Mouse (Mus musculus) gastrocnemius, postnatal 4 days (tissue): ENCODE measurements around the gene Capza2. TPM values are rescaled to one million over a fixed set of nuclear protein-coding genes. Genes with fewer than 3 reads are reported as not detected.

ENCODE experiments used
- DNase-seq, 2 experiments: peaks; one replicate each; pipeline ENCODE4 v3.0.0; 2021 to 2022; ENCODE audit warnings: low spot score in 2 of 2, mixed read lengths in 2 of 2
- total RNA-seq, 2 experiments: library from RNA; stranded (reverse); gene quantifications; 2 replicates each; pipeline ENCODE4 v1.2.3; 2021

The Capza2 gene
- total RNA-seq, 2 experiments from 2014 or later: 183 to 208 TPM

DNA sequence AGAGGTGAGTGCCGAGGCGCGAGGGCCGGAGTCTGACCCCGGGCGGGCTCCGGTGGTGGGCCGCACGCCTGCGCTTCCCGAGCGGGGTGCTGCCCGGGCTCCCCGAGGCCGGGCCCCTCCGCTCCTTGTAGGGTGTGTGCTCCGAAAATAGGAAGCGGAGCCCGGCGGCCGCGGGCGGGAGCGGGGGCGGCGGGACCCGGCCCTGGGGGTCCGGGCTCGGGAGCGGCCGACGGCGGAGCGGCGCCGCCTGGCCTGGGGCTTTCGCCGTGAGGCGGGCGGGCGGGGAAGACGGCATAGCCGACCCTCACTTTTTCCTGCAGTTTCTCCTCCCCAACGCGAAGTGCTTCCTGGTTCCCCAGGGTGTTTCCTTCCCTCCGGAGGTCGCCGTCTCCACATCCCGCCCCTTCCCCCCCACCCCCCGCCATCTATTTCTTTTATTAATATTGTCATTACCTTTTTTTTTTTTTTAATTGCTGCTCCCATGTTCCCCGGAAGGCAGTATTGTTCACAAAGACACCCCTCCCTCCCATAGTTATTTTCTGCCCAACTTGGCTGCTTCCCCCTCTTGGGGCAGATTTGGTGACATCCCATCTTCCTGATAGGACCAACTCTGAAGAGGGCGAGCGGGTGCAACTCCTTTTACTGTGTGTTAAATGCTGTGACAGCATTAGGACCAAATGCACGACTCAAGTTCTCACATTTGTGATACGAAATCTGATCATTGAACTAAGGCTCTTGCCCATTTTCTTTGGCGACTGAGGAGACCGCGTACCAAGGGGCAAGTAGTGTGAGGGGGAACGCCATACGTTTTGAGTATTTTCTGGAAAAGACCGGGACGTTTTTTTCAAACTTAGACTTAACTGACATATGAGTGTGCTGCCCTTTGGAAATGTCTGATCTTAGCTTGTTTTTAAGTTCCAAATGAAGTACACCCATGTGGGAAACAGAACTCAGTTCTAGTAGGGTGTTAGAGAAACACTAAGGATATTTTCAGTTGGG, 1.5 kb downstream of the Capza2 start:
- DNase-seq: peak in 1 of 2 experiments; percentile 21

DNA sequence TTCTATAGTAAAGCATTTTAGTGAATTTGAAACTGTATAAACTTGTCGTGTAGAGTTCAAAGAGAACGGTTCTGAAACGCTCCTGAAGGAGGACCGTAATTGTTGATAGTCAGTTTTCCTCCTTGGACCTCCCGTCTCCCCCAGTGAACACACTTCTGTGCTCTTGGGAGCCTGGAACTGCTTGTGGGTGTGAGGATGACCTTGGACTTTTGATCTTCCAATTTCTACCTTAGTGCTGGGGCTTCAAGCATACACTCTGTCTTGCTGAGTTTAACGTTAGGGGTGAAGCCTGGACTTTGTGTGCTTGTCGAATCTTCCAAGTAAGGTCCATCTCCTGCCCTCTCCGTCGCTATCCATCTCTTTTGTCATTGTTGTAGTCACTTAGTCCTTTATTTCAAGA, 4.0 kb downstream of the Capza2 start:
- DNase-seq: no peak

DNA sequence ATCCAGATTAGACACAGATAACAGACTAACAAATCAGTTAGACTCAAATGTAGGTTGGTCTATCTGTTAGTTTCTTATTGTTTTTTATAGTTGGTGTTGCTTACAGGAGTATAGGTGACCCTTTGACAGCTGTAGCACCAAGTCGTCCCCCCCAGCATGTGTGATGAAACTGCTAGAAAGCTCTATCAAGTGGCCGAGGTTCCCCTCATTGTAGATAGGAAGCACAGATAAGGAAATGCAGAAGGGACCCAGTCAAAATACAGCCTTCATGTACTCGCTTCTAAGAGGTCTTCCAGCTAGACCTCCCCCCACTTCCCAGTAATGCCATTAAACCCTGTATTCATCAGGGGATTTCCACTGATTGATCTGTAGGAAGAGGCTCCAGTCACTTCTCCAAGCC, 6.7 kb downstream of the Capza2 start:
- DNase-seq: no peak

DNA sequence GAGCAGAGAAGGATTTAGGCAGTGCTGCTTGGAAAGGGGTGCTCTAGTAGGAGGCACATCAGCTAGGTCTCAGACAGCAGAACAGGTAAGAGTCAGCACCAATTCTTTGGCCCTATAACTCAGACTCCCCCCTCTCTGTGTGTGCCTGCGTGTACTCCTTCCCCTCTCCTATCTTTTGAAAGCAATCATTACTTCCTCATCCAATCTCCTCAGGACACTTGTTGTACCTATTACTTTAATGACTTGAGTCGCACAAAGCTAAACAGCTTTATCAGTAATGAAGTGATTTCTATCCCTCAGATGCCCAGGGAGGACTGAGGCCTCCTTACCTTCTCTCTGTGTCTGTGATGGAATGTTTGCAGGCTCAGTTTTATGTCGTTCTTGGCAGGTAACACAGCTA, 10.1 kb downstream of the Capza2 start:
- no peak for DNase-seq

- DNase-seq: no peak
Measured at GRCm38 (mm10) chr6:17652132-17652531, 16.1 kb downstream of the Capza2 start.

- no peak for DNase-seq
Measured at GRCm38 (mm10) chr6:17655080-17655479, 19.0 kb downstream of the Capza2 start.

DNA sequence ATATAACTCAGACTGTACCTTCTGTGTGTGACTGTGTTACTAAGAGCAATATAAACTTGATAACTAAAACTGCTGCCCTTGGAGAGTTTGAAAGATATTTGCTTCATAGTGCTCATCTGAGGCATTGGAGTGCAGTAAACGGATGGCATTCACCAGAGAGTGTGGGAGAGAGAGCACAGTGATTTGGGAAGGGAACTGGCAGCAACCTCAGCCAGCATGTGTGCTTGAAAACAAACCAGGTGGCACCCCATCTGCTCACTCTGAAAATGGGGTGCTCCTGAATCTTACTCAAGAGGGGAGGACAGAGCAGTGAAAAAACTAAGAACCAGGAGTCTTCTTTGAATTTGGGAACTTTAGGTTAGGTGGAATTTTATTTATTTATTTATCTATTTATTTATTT, 21.3 kb downstream of the Capza2 start:
- DNase-seq: no peak

- no peak for DNase-seq
Measured at GRCm38 (mm10) chr6:17665348-17665747, 29.3 kb downstream of the Capza2 start.

- DNase-seq: no peak
Measured at GRCm38 (mm10) chr6:17666024-17666423, 30.0 kb downstream of the Capza2 start.

GRCm38 (mm10) chr6:17667813-17668212, 31.8 kb downstream of the Capza2 start:
- DNase-seq: no peak

GRCm38 (mm10) chr6:17668334-17668733, 32.3 kb downstream of the Capza2 start:
- no peak for DNase-seq

DNA sequence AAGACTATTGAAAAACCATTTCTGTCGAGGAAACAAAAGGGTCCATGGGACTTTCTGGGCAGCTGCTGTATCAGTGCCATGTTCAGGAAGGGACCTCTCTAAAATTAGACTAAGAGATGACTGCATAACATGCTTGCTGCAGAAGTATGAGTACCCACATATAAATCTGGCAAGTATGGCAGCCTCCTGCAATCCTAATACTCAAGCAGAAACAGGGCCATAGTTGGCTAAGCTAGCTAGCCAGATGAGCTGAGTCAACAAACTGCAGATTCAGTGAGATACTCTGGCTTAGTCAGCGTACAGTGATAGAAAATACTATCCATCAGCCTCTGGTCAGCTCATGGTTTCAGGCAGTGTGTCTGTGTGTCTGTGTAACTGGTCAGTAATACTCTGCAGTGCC, 33.8 kb downstream of the Capza2 start:
- DNase-seq: no peak

GRCm38 (mm10) chr6:17675019-17675756, 39.2 kb downstream of the Capza2 start:
- peak; percentile 24 to 57 for DNase-seq

- no peak for DNase-seq
Measured at GRCm38 (mm10) chr6:17677008-17677407, 41.0 kb downstream of the Capza2 start.

GRCm38 (mm10) chr6:17680266-17680925, 44.4 kb downstream of the Capza2 start:
- no peak for DNase-seq

DNA sequence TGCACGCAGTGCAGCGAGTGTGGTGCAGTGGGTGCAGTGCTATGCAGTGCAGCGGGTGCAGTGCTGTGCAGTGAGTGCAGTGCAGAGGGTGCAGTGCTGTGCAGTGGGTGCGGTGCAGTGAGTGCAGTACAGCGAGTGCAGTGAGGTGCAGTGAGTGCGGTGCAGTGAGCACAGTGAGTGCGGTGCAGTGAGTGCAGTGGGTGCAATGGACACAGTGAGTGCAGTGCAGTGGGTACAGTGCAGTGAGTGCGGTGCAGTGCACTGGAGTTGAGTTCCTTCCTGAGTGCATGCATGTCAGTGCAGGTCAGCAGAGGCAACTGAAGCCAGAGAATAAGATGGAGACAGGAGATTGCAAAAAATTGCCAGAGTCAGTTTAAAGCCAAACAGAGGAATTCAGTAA, 45.8 kb downstream of the Capza2 start:
- DNase-seq: no peak

- no peak for DNase-seq
Measured at GRCm38 (mm10) chr6:17688676-17689075, 52.6 kb downstream of the Capza2 start.

DNA sequence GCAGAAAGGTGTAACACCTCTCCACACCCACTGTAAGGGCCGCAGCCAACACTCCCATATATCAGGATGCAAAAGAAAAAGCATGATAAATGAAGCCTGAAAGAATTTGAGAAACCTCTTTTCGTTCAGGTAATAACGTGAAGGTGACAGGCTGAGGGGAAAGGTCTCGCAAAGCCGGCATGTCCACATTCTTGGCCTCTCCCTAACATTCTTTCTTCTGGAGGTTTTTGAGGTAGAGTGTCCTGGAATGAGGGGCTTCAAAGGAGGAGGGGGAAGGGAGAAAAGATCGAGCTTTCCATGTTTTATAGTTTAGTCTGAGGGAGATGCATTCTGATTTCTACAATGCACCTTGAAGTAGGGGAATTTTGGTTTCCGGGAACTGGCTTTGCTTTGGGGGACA, 56.6 kb downstream of the Capza2 start, which contains the start of gene St7:
Gene St7 (plus strand): TSS at position 287 of the 400 bp plus-strand sequence.
- DNase-seq: no peak

DNA sequence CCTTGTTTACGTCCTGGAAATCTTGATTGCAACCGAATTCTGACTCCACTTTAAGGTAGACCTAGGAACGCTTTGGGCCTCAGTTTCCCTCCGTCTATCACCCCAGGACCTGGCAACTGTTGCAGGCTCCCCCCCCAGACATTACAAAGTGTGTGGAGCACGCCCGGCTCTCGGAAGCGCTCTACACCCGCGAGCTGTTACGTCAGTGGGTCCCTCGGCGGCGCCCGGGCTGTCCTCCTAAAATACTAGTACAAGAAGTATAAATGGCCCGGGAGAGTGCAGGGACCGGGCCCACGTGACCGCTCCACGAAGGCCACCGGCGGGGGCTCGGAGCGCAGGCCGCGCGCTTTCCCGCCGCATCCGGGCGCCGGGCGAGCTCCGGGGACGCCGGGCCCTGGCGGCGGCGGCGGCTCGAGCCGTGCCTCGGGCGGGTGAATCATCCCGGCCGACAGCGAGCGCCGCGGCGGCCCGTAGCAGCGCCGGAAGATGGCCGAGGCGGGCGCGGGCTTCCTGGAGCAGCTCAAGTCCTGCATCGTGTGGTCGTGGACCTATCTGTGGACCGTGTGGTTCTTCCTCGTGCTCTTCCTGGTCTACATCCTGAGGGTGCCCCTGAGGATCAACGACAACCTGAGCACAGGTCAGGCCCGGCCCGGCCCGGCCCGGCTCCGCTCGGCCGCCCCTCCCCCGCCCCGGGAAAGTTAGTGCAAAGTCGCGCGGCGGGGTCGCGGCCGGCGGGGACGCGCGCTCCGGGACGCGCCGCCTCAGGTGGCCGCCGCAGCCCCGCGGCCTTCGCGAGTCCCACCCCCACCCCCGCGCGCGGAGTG, 57.9 kb downstream of the Capza2 start:
- peak; percentile 53 to 72 for DNase-seq

DNA sequence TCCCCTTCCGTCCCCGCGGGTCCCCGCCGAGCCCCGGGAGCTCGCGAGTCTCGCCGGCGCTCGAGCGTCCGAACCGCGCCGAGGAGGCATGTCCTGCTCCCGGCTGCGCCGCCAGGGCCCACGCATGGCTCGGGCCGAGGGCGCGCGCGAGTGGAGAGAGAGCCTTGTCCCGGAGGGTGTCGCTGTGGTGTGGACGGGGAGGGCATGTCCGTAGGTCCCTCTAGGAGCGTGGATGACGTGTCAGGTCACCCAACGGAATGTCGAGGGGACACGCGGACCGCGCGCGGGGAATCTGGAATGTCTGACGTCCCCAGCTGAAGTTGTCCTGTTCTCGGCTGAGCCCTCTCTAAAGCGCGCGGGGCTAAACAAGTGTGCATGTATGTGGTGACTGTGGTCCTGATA, 58.5 kb downstream of the Capza2 start:
- peak; percentile 70 to 81 for DNase-seq

DNA sequence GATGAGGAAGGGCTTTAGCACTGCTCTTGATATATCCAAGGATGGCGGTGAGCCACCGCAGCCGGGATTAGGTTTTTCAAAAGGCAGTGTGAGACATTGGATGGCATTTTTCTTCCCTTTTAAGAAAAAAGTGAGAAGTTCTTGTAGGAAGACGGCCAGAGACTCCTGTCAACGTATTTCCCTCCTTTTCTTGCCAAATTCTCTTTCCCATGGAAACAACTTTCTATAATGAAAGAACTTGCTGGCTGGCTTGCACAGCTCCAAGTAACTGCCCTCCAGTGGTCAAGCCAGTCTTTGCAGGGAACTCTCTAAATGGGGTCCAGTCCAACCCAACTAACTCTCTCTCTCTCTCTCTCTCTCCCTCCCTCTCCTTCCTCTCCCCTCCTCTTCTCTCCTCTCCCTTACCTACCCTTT, 60.3 kb downstream of the Capza2 start:
- DNase-seq: peak in 1 of 2 experiments; percentile 57
